Mouse (Mus musculus) lung, postnatal 4 days (tissue): ENCODE data around the gene Yod1.

Experiments
- DNase-seq, 2 experiments: peaks; one replicate each; pipeline ENCODE4 v3.0.0; 2021

Yod1 gene

GRCm38 (mm10) chr1:130770487-130770886, 53.4 kb downstream of the Yod1 start:
- peak; percentile 71 to 88 for DNase-seq

- no peak for DNase-seq
Measured at GRCm38 (mm10) chr1:130770981-130771494, 53.9 kb downstream of the Yod1 start.
